Mouse (Mus musculus): ENCODE data around the gene Csrp2. TPM values are rescaled to one million over a fixed set of nuclear protein-coding genes. Genes with fewer than 3 reads are reported as not detected.

The Csrp2 gene
- polyA plus RNA-seq, 2 experiments: 13.7 to 15.1 TPM

DNA sequence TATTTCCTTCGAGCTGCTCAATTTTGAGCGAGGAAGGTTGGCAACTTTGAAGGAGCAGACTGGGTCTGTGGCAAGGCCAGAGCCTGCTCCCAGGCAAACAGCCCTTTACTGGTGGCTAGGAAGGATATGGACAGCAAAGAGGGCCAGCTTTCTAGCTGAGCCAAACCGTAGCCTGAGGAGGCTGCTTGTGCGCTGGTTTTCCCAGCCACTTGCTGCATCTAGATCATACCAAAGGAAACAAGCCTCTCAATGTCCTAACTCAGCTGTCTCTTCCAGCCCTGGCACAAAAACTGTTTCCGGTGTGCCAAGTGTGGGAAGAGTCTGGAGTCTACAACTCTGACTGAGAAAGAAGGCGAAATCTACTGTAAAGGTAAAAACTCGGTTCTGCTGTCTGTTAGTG is 18.8 kb downstream of the Csrp2 start:
- no peak for DNase-seq (ENCODE audit: low read depth in 3 of 3, low spot score in 3 of 3)
- no peak overlapping the region for H3K4me3 ChIP-seq (ENCODE audit: insufficient read depth in 1 of 2, low read depth in 2 of 2, low read length in 2 of 2)
- TF ChIP-seq CTCF (IDR thresholded peaks at IDR 0.05; ENCODE audit: low read depth) (no peak), EP300 (IDR thresholded peaks at IDR 0.05; ENCODE audit: low read depth) (no peak)
- no peaks in the 10 kb centered on the region for H3K9me3 ChIP-seq (ENCODE audit: control insufficient read depth, low read length)
- H3K4me2 ChIP-seq (ENCODE audit: low read depth): no peak overlapping the region
- peaks cover 0 to 3% of the 10 kb centered on the region in 2 experiments; a peak in 2 of 4 replicates for H3K4me1 ChIP-seq (replicated peaks; ENCODE audit: control insufficient read depth in 2 of 2, insufficient read depth in 2 of 2, low read length in 1 of 2)
- no peaks in the 10 kb centered on the region for H3K27me3 ChIP-seq (ENCODE audit: control insufficient read depth, insufficient read depth, low read length)
- no peak overlapping the region for H3K27ac ChIP-seq
- WGBS (ENCODE audit: insufficient replicate concordance): 76% methylated on average over 7 of the region's 7 CpGs
- no peaks in the 10 kb centered on the region for H3K36me3 ChIP-seq (replicated peaks; ENCODE audit: control insufficient read depth, insufficient read depth, low read depth)
- no peak for ATAC-seq (ENCODE audit: insufficient read depth)
- H3K9ac ChIP-seq (replicated peaks): no peak overlapping the region

DNA sequence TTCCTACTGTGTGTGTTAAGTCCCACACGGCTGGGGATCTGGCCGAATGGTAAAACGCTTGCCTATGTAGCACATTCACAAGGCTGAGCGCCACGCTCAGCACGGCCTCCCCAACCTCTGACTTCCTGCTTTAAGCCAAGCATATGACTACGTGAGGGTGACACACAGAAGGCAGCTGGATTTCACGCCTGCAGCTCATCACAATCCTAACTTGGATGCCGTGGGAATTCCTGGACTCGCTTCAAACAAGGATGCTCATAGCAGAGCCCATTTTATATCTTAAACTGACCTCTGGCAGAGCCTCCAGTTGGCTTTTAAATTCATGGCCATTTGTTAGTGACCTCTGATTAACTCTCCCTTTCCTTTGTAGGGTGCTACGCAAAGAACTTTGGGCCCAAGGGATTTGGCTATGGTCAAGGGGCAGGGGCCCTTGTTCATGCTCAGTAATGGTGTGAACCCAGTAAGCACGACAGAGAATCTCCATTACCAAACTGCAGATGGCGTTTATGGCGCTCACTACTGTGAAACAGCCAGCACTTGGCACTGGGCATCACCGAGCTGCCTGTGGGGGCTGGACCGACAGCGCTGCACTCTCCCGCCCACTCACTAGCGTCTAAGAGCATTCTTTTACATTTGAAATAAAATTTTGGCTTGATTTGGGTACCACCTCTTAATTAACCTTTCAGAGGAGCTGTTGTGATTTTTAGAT is 19.4 kb downstream of the Csrp2 start:
- WGBS (ENCODE audit: insufficient replicate concordance): 76% methylated on average over 19 of the region's 19 CpGs

DNA sequence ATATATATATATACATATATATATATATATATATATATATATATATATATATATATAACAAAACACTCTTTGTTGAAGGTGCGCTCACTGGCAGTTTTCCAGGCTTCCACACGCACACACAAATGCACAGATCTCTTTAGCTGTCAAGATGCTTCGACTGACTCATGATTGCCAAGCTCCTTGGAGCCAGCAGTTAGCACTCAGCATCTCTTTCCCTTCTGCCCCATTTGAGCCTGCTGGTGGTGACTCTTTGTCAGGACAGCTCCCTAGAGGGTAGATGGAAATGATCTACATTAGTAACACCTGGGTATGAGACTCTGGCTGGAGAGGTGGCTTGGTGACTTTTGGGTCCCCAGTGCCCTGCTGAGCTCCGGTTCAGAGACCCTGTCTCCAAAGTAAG is 20.1 kb downstream of the Csrp2 start:
- 80% methylated on average over 4 of the region's 4 CpGs for WGBS (ENCODE audit: insufficient replicate concordance)
- Histone ChIP-seq H3K36me3 (replicated peaks; ENCODE audit: control insufficient read depth, insufficient read depth, low read depth) (no peaks in the 10 kb centered on the region), H3K9ac (replicated peaks) (no peak overlapping the region), H3K27ac (no peak overlapping the region), H3K9me3 (ENCODE audit: control insufficient read depth, low read length) (no peaks in the 10 kb centered on the region), H3K27me3 (ENCODE audit: control insufficient read depth, insufficient read depth, low read length) (no peaks in the 10 kb centered on the region), H3K4me2 (ENCODE audit: low read depth) (no peak overlapping the region), H3K4me3 (ENCODE audit: insufficient read depth in 1 of 2, low read depth in 2 of 2, low read length in 2 of 2) (no peak overlapping the region), H3K4me1 (replicated peaks; ENCODE audit: control insufficient read depth in 2 of 2, insufficient read depth in 2 of 2, low read length in 1 of 2) (peaks cover 0 to 3% of the 10 kb centered on the region in 2 experiments; a peak in 2 of 4 replicates)
- TF ChIP-seq EP300 (IDR thresholded peaks at IDR 0.05; ENCODE audit: low read depth) (no peak), CTCF (IDR thresholded peaks at IDR 0.05; ENCODE audit: low read depth) (no peak)
- DNase-seq (ENCODE audit: low read depth in 3 of 3, low spot score in 3 of 3) (no peak), ATAC-seq (ENCODE audit: insufficient read depth) (no peak)

More for the DNA sequence above, 19.4 kb downstream of the Csrp2 start:
- Histone ChIP-seq H3K4me2 (ENCODE audit: low read depth) (no peak overlapping the region), H3K36me3 (replicated peaks; ENCODE audit: control insufficient read depth, insufficient read depth, low read depth) (no peaks in the 10 kb centered on the region), H3K9ac (replicated peaks) (no peak overlapping the region), H3K27ac (no peak overlapping the region), H3K4me3 (ENCODE audit: insufficient read depth in 1 of 2, low read depth in 2 of 2, low read length in 2 of 2) (no peak overlapping the region), H3K9me3 (ENCODE audit: control insufficient read depth, low read length) (no peaks in the 10 kb centered on the region), H3K27me3 (ENCODE audit: control insufficient read depth, insufficient read depth, low read length) (no peaks in the 10 kb centered on the region), H3K4me1 (replicated peaks; ENCODE audit: control insufficient read depth in 2 of 2, insufficient read depth in 2 of 2, low read length in 1 of 2) (peaks cover 0 to 3% of the 10 kb centered on the region in 2 experiments; a peak in 2 of 4 replicates)
- ATAC-seq (ENCODE audit: insufficient read depth): no peak
- no peak for DNase-seq (ENCODE audit: low read depth in 3 of 3, low spot score in 3 of 3)
- TF ChIP-seq EP300 (IDR thresholded peaks at IDR 0.05; ENCODE audit: low read depth) (no peak), CTCF (IDR thresholded peaks at IDR 0.05; ENCODE audit: low read depth) (no peak)

DNA sequence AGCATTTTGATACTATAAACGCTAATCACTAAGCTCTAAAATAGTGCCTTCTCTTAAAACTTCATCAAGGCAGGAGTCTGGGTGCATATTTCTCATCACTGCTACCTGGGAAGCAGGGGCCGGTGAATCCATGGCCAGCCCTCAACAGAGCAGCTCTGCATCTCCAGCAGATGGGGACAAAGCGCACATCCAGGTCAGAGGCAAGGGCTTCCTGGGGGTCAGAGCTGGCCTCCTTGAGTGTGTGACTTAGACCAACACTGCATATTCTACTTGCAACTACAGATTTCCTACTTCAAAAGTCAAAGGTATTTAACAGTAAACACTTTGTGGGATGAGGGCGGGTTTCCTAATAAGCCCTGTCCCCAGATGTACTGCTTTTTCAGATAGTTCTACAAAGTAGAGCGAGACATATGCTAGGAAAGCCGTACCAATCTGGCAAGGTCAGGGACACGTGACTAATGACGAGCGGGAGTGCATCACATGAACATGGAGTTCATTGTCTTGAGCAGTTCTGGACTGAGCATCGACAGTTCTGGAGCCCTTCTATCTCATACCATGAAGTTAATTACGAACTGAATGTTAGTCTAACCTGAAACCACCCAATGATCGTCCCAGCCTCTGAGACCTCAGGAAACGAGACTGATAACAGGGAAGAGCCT is 21.3 kb downstream of the Csrp2 start:
- WGBS (ENCODE audit: insufficient replicate concordance): 69% methylated on average over 13 of the region's 13 CpGs
- 0 out of 2 replicates have a peak, but pooled peaks have one; percentile 9 for TF ChIP-seq CTCF (IDR thresholded peaks at IDR 0.05; ENCODE audit: low read depth)
- no peak for TF ChIP-seq EP300 (IDR thresholded peaks at IDR 0.05; ENCODE audit: low read depth)
- H3K27ac ChIP-seq: no peak overlapping the region
- H3K27me3 ChIP-seq (ENCODE audit: control insufficient read depth, insufficient read depth, low read length): no peaks in the 10 kb centered on the region
- H3K36me3 ChIP-seq (replicated peaks; ENCODE audit: control insufficient read depth, insufficient read depth, low read depth): no peaks in the 10 kb centered on the region
- no peak overlapping the region for H3K4me3 ChIP-seq (ENCODE audit: insufficient read depth in 1 of 2, low read depth in 2 of 2, low read length in 2 of 2)
- no peak for DNase-seq (ENCODE audit: low read depth in 3 of 3, low spot score in 3 of 3)
- H3K9ac ChIP-seq (replicated peaks): no peak overlapping the region
- no peaks in the 10 kb centered on the region for H3K4me1 ChIP-seq (replicated peaks; ENCODE audit: control insufficient read depth in 2 of 2, insufficient read depth in 2 of 2, low read length in 1 of 2)
- no peaks in the 10 kb centered on the region for H3K9me3 ChIP-seq (ENCODE audit: control insufficient read depth, low read length)
- no peak overlapping the region for H3K4me2 ChIP-seq (ENCODE audit: low read depth)
- no peak for ATAC-seq (ENCODE audit: insufficient read depth)

DNA sequence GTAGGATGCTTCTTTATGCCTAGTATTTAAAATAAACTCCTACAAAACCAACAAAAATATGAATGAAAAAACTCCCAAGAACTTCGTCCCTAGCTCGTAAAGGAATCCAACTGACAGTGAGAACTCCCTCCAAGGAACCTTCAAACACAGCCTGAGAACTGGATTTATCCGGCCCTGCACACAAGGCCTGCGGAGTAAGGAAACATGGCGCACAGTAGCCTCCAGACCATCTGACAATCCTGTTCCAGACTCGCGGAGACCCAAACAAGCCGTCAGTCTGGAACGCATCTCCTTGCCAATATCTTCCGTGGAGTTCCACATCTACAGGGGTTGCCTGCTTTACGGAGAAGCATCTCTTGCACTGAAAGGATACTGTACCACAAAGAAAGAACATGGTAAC is 22.4 kb downstream of the Csrp2 start:
- TF ChIP-seq EP300 (IDR thresholded peaks at IDR 0.05; ENCODE audit: low read depth): no peak
- TF ChIP-seq CTCF (IDR thresholded peaks at IDR 0.05; ENCODE audit: low read depth): no peak
- Histone ChIP-seq H3K27me3 (ENCODE audit: control insufficient read depth, insufficient read depth, low read length) (no peaks in the 10 kb centered on the region), H3K9ac (replicated peaks) (no peak overlapping the region), H3K4me2 (ENCODE audit: low read depth) (no peak overlapping the region), H3K27ac (no peak overlapping the region), H3K36me3 (replicated peaks; ENCODE audit: control insufficient read depth, insufficient read depth, low read depth) (no peaks in the 10 kb centered on the region), H3K9me3 (ENCODE audit: control insufficient read depth, low read length) (no peaks in the 10 kb centered on the region), H3K4me1 (replicated peaks; ENCODE audit: control insufficient read depth in 2 of 2, insufficient read depth in 2 of 2, low read length in 1 of 2) (no peaks in the 10 kb centered on the region), H3K4me3 (ENCODE audit: insufficient read depth in 1 of 2, low read depth in 2 of 2, low read length in 2 of 2) (no peak overlapping the region)
- WGBS (ENCODE audit: insufficient replicate concordance): 86% methylated on average over 11 of the region's 11 CpGs
- ATAC-seq (ENCODE audit: insufficient read depth) (no peak), DNase-seq (ENCODE audit: low read depth in 3 of 3, low spot score in 3 of 3) (no peak)
